Mouse (Mus musculus): ENCODE measurements at regions not wholly inside any gene's neighbourhood (a gene's known extent, or its start where the extent isn't known, plus 50 kb on each side); places are given as distances from the start of the nearest gene placed in this dataset.

GRCm38 (mm10) chr2:48374302-48374701, 439.6 kb upstream of the Acvr2a start:
- Histone ChIP-seq H3K36me3 (no peaks in the 10 kb centered on the region), H3K9ac (no peak overlapping the region), H3K4me2 (no peak overlapping the region), H3K27me3 (no peaks in the 10 kb centered on the region), H3K4me3 (no peak overlapping the region), H3K4me1 (replicated peaks) (no peaks in the 10 kb centered on the region), H3K27ac (replicated peaks) (no peak overlapping the region), H3K9me3 (no peaks in the 10 kb centered on the region)
- WGBS, result 84% methylated on average over 4 of the region's 4 CpGs
- ATAC-seq (ENCODE audit: low read depth), result no peak

DNA sequence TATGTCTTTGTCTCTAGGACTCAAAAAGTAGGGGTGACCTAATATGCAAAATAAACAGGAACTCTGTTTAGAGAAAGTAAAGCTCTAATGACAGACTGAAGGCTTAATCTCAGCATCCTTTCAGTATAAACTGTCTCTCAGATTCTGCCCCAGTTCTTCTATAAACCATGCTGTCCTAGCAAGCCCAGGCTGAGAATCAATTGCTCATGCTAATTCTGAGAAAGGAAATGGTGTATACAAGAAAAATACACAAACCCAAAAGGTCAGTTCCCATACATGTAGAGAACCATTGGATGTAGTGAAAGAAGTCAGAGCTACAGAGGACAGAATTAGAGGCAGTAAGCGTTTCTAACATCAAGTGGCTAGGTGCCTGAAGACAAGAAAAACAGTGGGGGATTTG, 435.7 kb upstream of the Acvr2a start:
- Histone ChIP-seq H3K9me3 (no peaks in the 10 kb centered on the region), H3K4me1 (replicated peaks) (no peaks in the 10 kb centered on the region), H3K36me3 (no peaks in the 10 kb centered on the region), H3K27ac (replicated peaks) (no peak overlapping the region), H3K4me2 (no peak overlapping the region), H3K4me3 (no peak overlapping the region), H3K9ac (no peak overlapping the region), H3K27me3 (no peaks in the 10 kb centered on the region)
- no peak for ATAC-seq (ENCODE audit: low read depth)
- WGBS, result 82% methylated on average over 1 of the region's 1 CpGs

DNA sequence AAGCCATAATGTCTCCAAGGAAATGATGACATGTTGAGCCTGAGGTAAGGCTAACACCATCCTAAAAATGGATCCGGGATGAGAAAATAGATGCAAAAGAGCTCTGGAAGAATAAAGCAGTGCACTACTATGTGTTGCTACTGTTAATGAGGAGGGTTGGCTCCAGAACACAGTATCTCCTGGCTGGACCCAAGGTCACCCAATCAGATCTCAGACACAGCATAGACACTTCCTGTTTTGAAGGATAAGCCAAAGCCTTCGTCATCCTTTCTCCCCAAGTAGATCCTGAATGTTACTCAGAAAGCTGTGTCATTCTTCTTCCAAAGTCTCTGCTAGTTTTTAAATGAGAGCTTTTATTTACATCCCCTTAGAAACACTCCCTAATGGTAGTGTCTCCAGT, 435.2 kb upstream of the Acvr2a start:
- no peaks in the 10 kb centered on the region for H3K4me1 ChIP-seq (replicated peaks)
- no peak for ATAC-seq (ENCODE audit: low read depth)
- H3K27ac ChIP-seq (replicated peaks), result no peak overlapping the region
- H3K4me2 ChIP-seq, result no peak overlapping the region
- H3K9me3 ChIP-seq, result no peaks in the 10 kb centered on the region
- H3K4me3 ChIP-seq, result no peak overlapping the region
- H3K36me3 ChIP-seq, result no peaks in the 10 kb centered on the region
- no peak overlapping the region for H3K9ac ChIP-seq
- H3K27me3 ChIP-seq, result no peaks in the 10 kb centered on the region
- 90% methylated on average over 2 of the region's 2 CpGs for WGBS

DNA sequence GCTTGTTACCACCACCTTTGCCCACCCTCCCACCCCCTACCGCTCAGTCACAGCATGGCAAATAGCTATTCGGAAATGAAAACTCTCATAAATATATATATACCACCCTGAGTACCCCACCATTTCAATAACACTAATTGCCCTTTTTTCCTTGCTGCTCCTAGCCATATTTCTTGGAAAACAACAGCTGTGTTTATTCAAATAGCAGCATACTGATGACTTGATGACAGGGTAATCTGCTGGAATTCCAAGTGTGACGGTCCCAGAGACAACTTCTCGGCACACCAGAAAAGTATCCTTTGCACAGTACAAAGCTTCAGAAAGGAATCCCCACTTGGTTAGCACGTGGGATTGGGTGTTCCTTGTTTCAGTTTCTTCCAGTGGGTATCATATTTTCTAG, 433.8 kb upstream of the Acvr2a start:
- Histone ChIP-seq H3K4me3 (no peak overlapping the region), H3K36me3 (no peaks in the 10 kb centered on the region), H3K9ac (no peak overlapping the region), H3K27me3 (no peaks in the 10 kb centered on the region), H3K9me3 (no peaks in the 10 kb centered on the region), H3K27ac (replicated peaks) (no peak overlapping the region), H3K4me2 (no peak overlapping the region), H3K4me1 (replicated peaks) (no peaks in the 10 kb centered on the region)
- ATAC-seq (ENCODE audit: low read depth), result no peak
- WGBS, result 73% methylated on average over 5 of the region's 5 CpGs

- 78% methylated on average over 2 of the region's 2 CpGs for WGBS
- no peak overlapping the region for H3K9ac ChIP-seq
- ATAC-seq (ENCODE audit: low read depth), result no peak
These were observed 433.1 kb upstream of the Acvr2a start for GRCm38 (mm10) chr2:48380786-48381185.

DNA sequence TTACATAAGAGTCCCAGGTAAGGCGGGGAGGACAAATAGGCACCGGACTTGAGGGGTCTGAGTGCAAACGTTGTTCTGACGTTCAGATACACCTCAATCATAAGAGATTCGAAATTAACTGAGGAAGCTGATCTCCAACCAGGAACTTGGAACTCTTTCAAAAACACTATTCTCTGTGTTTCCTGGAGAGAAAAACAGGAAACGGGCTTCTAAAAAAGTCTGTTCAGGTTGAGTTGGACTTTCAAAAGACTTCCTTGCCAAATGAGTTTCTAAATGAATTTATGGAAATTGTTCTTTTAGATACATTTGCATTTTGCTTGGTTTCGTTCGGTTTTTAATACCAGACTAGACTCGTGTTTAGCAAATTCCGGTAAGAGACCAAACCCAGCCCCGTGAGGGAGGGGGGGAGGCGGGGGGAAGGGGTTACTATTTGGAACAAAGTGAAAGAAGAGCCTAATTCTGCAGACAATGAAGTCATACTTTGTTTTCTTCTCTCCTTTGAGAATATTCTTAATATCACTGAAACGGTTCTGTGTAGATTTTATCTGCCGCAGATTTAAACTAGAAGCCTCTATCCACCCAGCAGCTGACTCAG, 432.3 kb upstream of the Acvr2a start:
- no peaks in the 10 kb centered on the region for H3K9me3 ChIP-seq
- no peak overlapping the region for H3K4me3 ChIP-seq
- H3K27ac ChIP-seq (replicated peaks), result no peak overlapping the region
- no peak overlapping the region for H3K9ac ChIP-seq
- H3K4me2 ChIP-seq, result no peak overlapping the region
- no peak for ATAC-seq (ENCODE audit: low read depth)
- H3K4me1 ChIP-seq (replicated peaks), result no peaks in the 10 kb centered on the region
- WGBS, result 89% methylated on average over 14 of the region's 14 CpGs
- no peaks in the 10 kb centered on the region for H3K27me3 ChIP-seq
- no peaks in the 10 kb centered on the region for H3K36me3 ChIP-seq

More at GRCm38 (mm10) chr2:48380786-48381185, 433.1 kb upstream of the Acvr2a start:
- Histone ChIP-seq H3K4me3 (no peak overlapping the region), H3K36me3 (no peaks in the 10 kb centered on the region), H3K4me2 (no peak overlapping the region), H3K27me3 (no peaks in the 10 kb centered on the region), H3K27ac (replicated peaks) (no peak overlapping the region), H3K9me3 (no peaks in the 10 kb centered on the region), H3K4me1 (replicated peaks) (no peaks in the 10 kb centered on the region)

GRCm38 (mm10) chr2:48398504-48398903, 415.4 kb upstream of the Acvr2a start:
- Histone ChIP-seq H3K9me3 (no peaks in the 10 kb centered on the region), H3K27ac (replicated peaks) (no peak overlapping the region), H3K4me2 (no peak overlapping the region), H3K36me3 (no peaks in the 10 kb centered on the region), H3K4me3 (no peak overlapping the region), H3K27me3 (no peaks in the 10 kb centered on the region), H3K4me1 (replicated peaks) (no peaks in the 10 kb centered on the region), H3K9ac (no peak overlapping the region)
- no peak for ATAC-seq (ENCODE audit: low read depth)
- WGBS, result 84% methylated on average over 1 of the region's 1 CpGs

GRCm38 (mm10) chr2:48399191-48399590, 414.7 kb upstream of the Acvr2a start:
- H3K9me3 ChIP-seq, result no peaks in the 10 kb centered on the region
- no peak for ATAC-seq (ENCODE audit: low read depth)
- no peak overlapping the region for H3K27ac ChIP-seq (replicated peaks)
- H3K4me1 ChIP-seq (replicated peaks), result no peaks in the 10 kb centered on the region
- H3K9ac ChIP-seq, result no peak overlapping the region
- no peak overlapping the region for H3K4me2 ChIP-seq
- H3K36me3 ChIP-seq, result no peaks in the 10 kb centered on the region
- 80% methylated on average over 1 of the region's 1 CpGs for WGBS
- H3K27me3 ChIP-seq, result no peaks in the 10 kb centered on the region
- H3K4me3 ChIP-seq, result no peak overlapping the region

DNA sequence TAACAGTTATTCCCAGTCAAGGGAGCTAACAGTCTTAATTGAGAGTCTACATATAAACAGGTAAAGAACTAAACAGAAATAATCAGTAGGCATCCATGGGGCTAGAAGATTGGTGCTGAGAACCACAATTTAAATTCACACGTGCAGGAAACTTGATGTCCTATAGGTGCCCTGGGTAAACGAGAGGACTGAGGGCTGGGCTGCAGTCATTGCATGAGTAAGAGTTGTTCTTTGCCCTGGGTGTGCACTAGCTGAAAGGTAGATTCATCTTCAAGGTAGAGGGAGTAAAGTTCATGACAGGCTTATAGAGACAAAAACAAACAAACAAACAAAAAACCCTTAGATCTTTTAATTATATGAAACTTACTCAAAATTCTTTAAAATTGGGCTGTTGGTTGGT, 411.1 kb upstream of the Acvr2a start:
- Histone ChIP-seq H3K27me3 (no peaks in the 10 kb centered on the region), H3K4me2 (no peak overlapping the region), H3K36me3 (no peaks in the 10 kb centered on the region), H3K9me3 (no peaks in the 10 kb centered on the region), H3K4me3 (no peak overlapping the region), H3K27ac (replicated peaks) (no peak overlapping the region), H3K4me1 (replicated peaks) (no peaks in the 10 kb centered on the region), H3K9ac (no peak overlapping the region)
- 75% methylated on average over 2 of the region's 2 CpGs for WGBS
- ATAC-seq (ENCODE audit: low read depth), result no peak

DNA sequence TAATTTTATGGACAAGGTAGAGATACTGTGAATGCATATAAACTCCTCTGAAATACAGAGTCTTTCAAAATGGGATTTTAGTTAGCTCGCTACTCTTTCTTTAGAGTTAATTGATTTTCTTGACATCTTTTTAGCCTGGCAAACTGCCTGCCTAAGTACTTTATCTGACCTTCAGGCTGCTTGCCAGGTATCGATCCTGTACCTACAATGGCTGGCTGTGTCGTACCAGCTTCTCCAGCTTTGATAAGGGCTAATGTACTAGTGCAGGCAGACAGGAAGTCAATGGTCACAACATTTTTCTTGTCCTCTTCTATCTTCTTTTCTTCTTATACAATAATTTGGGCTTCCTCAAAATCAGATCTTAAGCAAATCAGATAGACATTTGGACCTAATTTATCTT, 409.4 kb upstream of the Acvr2a start:
- Histone ChIP-seq H3K27me3 (no peaks in the 10 kb centered on the region), H3K9ac (no peak overlapping the region), H3K27ac (replicated peaks) (no peak overlapping the region), H3K4me1 (replicated peaks) (no peaks in the 10 kb centered on the region), H3K9me3 (no peaks in the 10 kb centered on the region), H3K4me2 (no peak overlapping the region), H3K4me3 (no peak overlapping the region), H3K36me3 (no peaks in the 10 kb centered on the region)
- no peak for ATAC-seq (ENCODE audit: low read depth)
- 70% methylated on average over 3 of the region's 3 CpGs for WGBS

GRCm38 (mm10) chr2:48407876-48408275, 406.0 kb upstream of the Acvr2a start:
- Histone ChIP-seq H3K9me3 (no peaks in the 10 kb centered on the region), H3K27ac (replicated peaks) (no peak overlapping the region), H3K4me2 (no peak overlapping the region), H3K4me1 (replicated peaks) (no peaks in the 10 kb centered on the region), H3K4me3 (no peak overlapping the region), H3K9ac (no peak overlapping the region), H3K36me3 (no peaks in the 10 kb centered on the region), H3K27me3 (no peaks in the 10 kb centered on the region)
- no peak for ATAC-seq (ENCODE audit: low read depth)
- WGBS, result 86% methylated on average over 5 of the region's 5 CpGs

DNA sequence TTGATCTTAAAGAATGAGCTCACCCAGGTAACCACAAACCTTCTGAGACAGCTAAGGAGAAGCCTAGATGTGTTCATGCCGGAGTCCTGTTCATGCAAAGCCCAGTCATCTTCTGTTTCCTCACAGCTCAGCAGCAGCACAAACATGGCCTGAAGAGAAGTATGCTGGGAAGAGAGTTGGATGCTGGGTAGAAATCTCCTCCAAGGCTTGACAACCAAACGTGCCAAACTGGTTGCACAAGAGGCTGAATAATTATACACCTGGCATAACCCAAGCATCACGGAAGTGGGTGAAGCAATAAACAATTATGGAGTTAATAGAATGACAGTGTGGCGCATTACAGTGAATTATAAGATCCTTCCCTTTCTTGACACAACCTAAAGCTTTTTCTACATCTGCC, 404.0 kb upstream of the Acvr2a start:
- no peak overlapping the region for H3K4me3 ChIP-seq
- no peak for ATAC-seq (ENCODE audit: low read depth)
- no peak overlapping the region for H3K9ac ChIP-seq
- no peak overlapping the region for H3K27ac ChIP-seq (replicated peaks)
- H3K4me2 ChIP-seq, result no peak overlapping the region
- H3K27me3 ChIP-seq, result no peaks in the 10 kb centered on the region
- WGBS, result 87% methylated on average over 4 of the region's 4 CpGs
- peaks cover 3% of the 10 kb centered on the region; the same call in 1 of the 2 replicates for H3K4me1 ChIP-seq (replicated peaks)
- no peaks in the 10 kb centered on the region for H3K36me3 ChIP-seq
- no peaks in the 10 kb centered on the region for H3K9me3 ChIP-seq

DNA sequence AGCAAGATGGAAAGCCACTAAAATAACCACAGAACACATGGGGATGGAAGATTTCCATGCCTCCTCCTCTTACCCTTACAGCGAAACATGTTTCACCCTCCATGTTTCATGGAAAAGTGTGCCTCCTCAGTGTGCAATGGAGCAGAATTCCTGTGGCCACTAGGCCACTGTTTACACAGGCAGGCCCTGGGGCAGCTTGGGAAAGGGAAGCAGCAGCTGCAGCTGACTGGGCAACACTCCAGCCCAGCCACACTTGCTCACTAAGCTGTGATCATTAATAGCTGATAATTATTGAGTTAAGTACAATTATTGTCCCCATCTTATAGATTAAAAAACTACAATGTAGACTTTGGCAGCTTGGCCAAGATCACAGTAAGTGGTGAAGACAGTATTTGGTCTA, 402.5 kb upstream of the Acvr2a start:
- Histone ChIP-seq H3K27ac (replicated peaks) (no peak overlapping the region), H3K4me1 (replicated peaks) (peaks cover 6% of the 10 kb centered on the region; the same call in 1 of the 2 replicates), H3K9ac (no peak overlapping the region), H3K4me2 (no peak overlapping the region), H3K9me3 (no peaks in the 10 kb centered on the region), H3K36me3 (no peaks in the 10 kb centered on the region), H3K27me3 (no peaks in the 10 kb centered on the region), H3K4me3 (no peak overlapping the region)
- 92% methylated on average over 1 of the region's 1 CpGs for WGBS
- ATAC-seq (ENCODE audit: low read depth), result no peak

All from neural tube, embryonic 13.5 days (tissue).